Mouse (Mus musculus): Measurements from ENCODE around the gene Pnma1. TPM values are rescaled to one million over a fixed set of nuclear protein-coding genes. Genes with fewer than 3 reads are reported as not detected.

Gene Pnma1
- polyA plus RNA-seq, 1 experiment from 2014 or later = 1.9 TPM

DNA sequence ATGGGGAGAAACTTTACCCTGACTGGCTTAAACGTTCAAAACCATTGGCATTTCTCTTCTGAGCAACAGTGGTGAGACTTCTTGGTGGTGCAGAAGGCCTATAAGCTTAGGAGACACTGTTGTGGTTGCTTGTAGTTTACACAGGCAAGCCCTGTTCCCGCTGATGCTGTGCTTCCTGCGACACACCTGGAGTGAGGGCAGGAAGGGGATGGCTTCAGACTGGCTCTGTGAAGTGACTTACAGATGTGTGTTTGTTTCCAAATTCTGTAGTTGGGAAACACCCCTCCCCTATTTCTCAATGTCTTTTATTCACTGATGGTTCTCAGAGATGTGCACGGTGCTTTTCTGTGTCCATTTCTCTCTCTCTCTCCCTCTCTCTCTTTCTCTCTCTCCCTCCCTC is 8.2 kb downstream of the Pnma1 start:
- Histone ChIP-seq H3K9me3 (ENCODE audit: low read length) (no peaks in the 10 kb centered on the region), H3K9ac (replicated peaks; ENCODE audit: low read depth) (no peak overlapping the region), H3K36me3 (ENCODE audit: insufficient read depth, low read length) (0 out of 2 replicates have a peak, but pooled peaks cover 4% of the 10 kb centered on the region), H3K27ac (ENCODE audit: low read length) (no peak overlapping the region), H3K27me3 (replicated peaks; ENCODE audit: insufficient read depth, low read length) (no peaks in the 10 kb centered on the region), H3K4me2 (replicated peaks; ENCODE audit: low read depth, low read length) (no peak overlapping the region), H3K4me1 (ENCODE audit: insufficient read depth, low read depth, low read length) (no peaks in the 10 kb centered on the region), H3K4me3 (ENCODE audit: low read depth, low read length) (no peak overlapping the region)
- no peak for DNase-seq (ENCODE audit: low spot score)
- WGBS = 61% methylated on average over 4 of the region's 4 CpGs
- ATAC-seq = no peak
- TF ChIP-seq EP300 (IDR thresholded peaks at IDR 0.05) = no peak
- no peak for TF ChIP-seq CTCF (IDR thresholded peaks at IDR 0.05)

GRCm38 (mm10) chr12:84137131-84137530 is 11.2 kb downstream of the Pnma1 start:
- no peaks in the 10 kb centered on the region for H3K4me1 ChIP-seq (ENCODE audit: insufficient read depth, low read depth, low read length)
- DNase-seq (ENCODE audit: low spot score) (no peak), ATAC-seq (no peak)
- no peak overlapping the region for H3K9ac ChIP-seq (replicated peaks; ENCODE audit: low read depth)
- no peak overlapping the region for H3K4me2 ChIP-seq (replicated peaks; ENCODE audit: low read depth, low read length)
- no peak overlapping the region for H3K4me3 ChIP-seq (ENCODE audit: low read depth, low read length)
- no peak overlapping the region for H3K27ac ChIP-seq (ENCODE audit: low read length)
- no peaks in the 10 kb centered on the region for H3K9me3 ChIP-seq (ENCODE audit: low read length)
- TF ChIP-seq EP300 (IDR thresholded peaks at IDR 0.05) (no peak), CTCF (IDR thresholded peaks at IDR 0.05) (no peak)
- no peaks in the 10 kb centered on the region for H3K27me3 ChIP-seq (replicated peaks; ENCODE audit: insufficient read depth, low read length)
- 0 out of 2 replicates have a peak, but pooled peaks cover 4% of the 10 kb centered on the region for H3K36me3 ChIP-seq (ENCODE audit: insufficient read depth, low read length)
- 89% methylated on average over 7 of the region's 7 CpGs for WGBS

- H3K27ac ChIP-seq (ENCODE audit: low read length) = no peak overlapping the region
- H3K9ac ChIP-seq (replicated peaks; ENCODE audit: low read depth) = no peak overlapping the region
- TF ChIP-seq EP300 (IDR thresholded peaks at IDR 0.05) (no peak), CTCF (IDR thresholded peaks at IDR 0.05) (peak; percentile 83)
- H3K36me3 ChIP-seq (ENCODE audit: insufficient read depth, low read length) = no peaks in the 10 kb centered on the region
- DNase-seq (ENCODE audit: low spot score) = peak; percentile 28
- no peaks in the 10 kb centered on the region for H3K27me3 ChIP-seq (replicated peaks; ENCODE audit: insufficient read depth, low read length)
- H3K4me2 ChIP-seq (replicated peaks; ENCODE audit: low read depth, low read length) = no peak overlapping the region
- ATAC-seq = no peak
- H3K4me1 ChIP-seq (ENCODE audit: insufficient read depth, low read depth, low read length) = no peaks in the 10 kb centered on the region
- H3K9me3 ChIP-seq (ENCODE audit: low read length) = no peaks in the 10 kb centered on the region
- no peak overlapping the region for H3K4me3 ChIP-seq (ENCODE audit: low read depth, low read length)
- WGBS = 56% methylated on average over 3 of the region's 3 CpGs
These were observed 16.0 kb downstream of the Pnma1 start for GRCm38 (mm10) chr12:84132265-84132664.

DNA sequence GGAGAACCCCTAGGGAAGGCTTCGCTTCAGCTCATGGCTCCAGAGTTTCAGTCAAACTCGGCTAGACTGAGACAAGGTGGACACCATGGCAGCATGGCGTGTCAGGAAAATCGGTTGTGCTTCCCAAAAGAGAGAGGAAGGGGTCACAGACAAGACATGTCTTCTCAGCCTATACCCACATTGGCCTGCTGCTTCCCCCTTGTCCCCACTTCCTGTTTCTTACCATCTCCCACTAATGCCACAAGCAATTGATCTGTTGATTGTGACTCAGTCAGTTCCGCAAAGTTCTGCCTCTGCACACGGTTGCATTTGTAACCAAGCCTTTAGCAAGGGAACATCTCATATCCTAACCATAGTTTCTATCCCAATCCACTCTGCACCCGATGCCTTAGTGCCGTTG is 18.4 kb downstream of the Pnma1 start:
- no peaks in the 10 kb centered on the region for H3K27me3 ChIP-seq (replicated peaks; ENCODE audit: insufficient read depth, low read length)
- H3K4me3 ChIP-seq (ENCODE audit: low read depth, low read length) = no peak overlapping the region
- H3K4me2 ChIP-seq (replicated peaks; ENCODE audit: low read depth, low read length) = no peak overlapping the region
- TF ChIP-seq EP300 (IDR thresholded peaks at IDR 0.05) (no peak), CTCF (IDR thresholded peaks at IDR 0.05) (no peak)
- H3K4me1 ChIP-seq (ENCODE audit: insufficient read depth, low read depth, low read length) = no peaks in the 10 kb centered on the region
- H3K9me3 ChIP-seq (ENCODE audit: low read length) = no peaks in the 10 kb centered on the region
- H3K36me3 ChIP-seq (ENCODE audit: insufficient read depth, low read length) = no peaks in the 10 kb centered on the region
- no peak overlapping the region for H3K27ac ChIP-seq (ENCODE audit: low read length)
- no peak overlapping the region for H3K9ac ChIP-seq (replicated peaks; ENCODE audit: low read depth)
- peak; percentile 16 for DNase-seq (ENCODE audit: low spot score)
- 84% methylated on average over 8 of the region's 8 CpGs for WGBS
- no peak for ATAC-seq

GRCm38 (mm10) chr12:84128576-84128975 is 19.7 kb downstream of the Pnma1 start:
- Histone ChIP-seq H3K27ac (ENCODE audit: low read length) (no peak overlapping the region), H3K36me3 (ENCODE audit: insufficient read depth, low read length) (no peaks in the 10 kb centered on the region), H3K9ac (replicated peaks; ENCODE audit: low read depth) (no peak overlapping the region), H3K4me3 (ENCODE audit: low read depth, low read length) (no peak overlapping the region), H3K4me2 (replicated peaks; ENCODE audit: low read depth, low read length) (no peak overlapping the region), H3K9me3 (ENCODE audit: low read length) (no peaks in the 10 kb centered on the region), H3K4me1 (ENCODE audit: insufficient read depth, low read depth, low read length) (no peaks in the 10 kb centered on the region), H3K27me3 (replicated peaks; ENCODE audit: insufficient read depth, low read length) (no peaks in the 10 kb centered on the region)
- ATAC-seq = no peak
- TF ChIP-seq CTCF (IDR thresholded peaks at IDR 0.05) (no peak), EP300 (IDR thresholded peaks at IDR 0.05) (no peak)
- WGBS = 88% methylated on average over 6 of the region's 6 CpGs
- DNase-seq (ENCODE audit: low spot score) = no peak

GRCm38 (mm10) chr12:84126899-84127298 is 21.4 kb downstream of the Pnma1 start:
- TF ChIP-seq CTCF (IDR thresholded peaks at IDR 0.05) (no peak), EP300 (IDR thresholded peaks at IDR 0.05) (no peak)
- H3K9ac ChIP-seq (replicated peaks; ENCODE audit: low read depth) = no peak overlapping the region
- ATAC-seq = no peak

DNA sequence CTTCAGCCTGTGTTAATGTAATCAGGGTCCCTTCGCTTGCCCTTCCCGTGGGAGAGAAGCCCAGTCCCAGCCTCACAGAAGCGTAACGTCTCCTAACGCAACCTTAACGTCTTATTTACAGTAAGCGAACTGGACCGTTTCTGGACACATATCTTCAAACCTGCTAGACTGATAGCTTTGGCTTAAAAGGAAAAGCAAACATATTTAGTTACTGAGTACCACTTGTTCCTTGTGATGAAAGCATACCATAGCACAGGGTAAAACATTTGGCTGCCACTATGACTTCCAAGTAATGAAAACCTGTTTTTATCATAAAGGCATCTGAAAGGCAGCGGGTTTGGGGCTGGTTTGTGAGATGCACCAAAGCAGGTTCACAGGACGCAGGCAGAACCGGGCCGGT is 22.4 kb downstream of the Pnma1 start:
- Histone ChIP-seq H3K4me3 (ENCODE audit: low read depth, low read length) (0 out of 2 replicates have a peak overlapping the region, but pooled peaks have one; percentile 2), H3K4me2 (replicated peaks; ENCODE audit: low read depth, low read length) (peak overlapping the region; percentile 35), H3K9me3 (ENCODE audit: low read length) (no peaks in the 10 kb centered on the region), H3K9ac (replicated peaks; ENCODE audit: low read depth) (no peak overlapping the region), H3K27ac (ENCODE audit: low read length) (peak overlapping the region; percentile 84), H3K4me1 (ENCODE audit: insufficient read depth, low read depth, low read length) (no peaks in the 10 kb centered on the region), H3K27me3 (replicated peaks; ENCODE audit: insufficient read depth, low read length) (no peaks in the 10 kb centered on the region), H3K36me3 (ENCODE audit: insufficient read depth, low read length) (no peaks in the 10 kb centered on the region)
- DNase-seq (ENCODE audit: low spot score) (peak; percentile 82), ATAC-seq (peak; percentile 92)
- 49% methylated on average over 12 of the region's 12 CpGs for WGBS
- TF ChIP-seq EP300 (IDR thresholded peaks at IDR 0.05) = peak; percentile 90
- TF ChIP-seq CTCF (IDR thresholded peaks at IDR 0.05) = no peak

More at GRCm38 (mm10) chr12:84126899-84127298, 21.4 kb downstream of the Pnma1 start:
- Histone ChIP-seq H3K27ac (ENCODE audit: low read length) (peak overlapping the region; percentile 47; the same call in 1 of the 2 replicates), H3K4me1 (ENCODE audit: insufficient read depth, low read depth, low read length) (no peaks in the 10 kb centered on the region), H3K9me3 (ENCODE audit: low read length) (no peaks in the 10 kb centered on the region), H3K4me3 (ENCODE audit: low read depth, low read length) (no peak overlapping the region), H3K27me3 (replicated peaks; ENCODE audit: insufficient read depth, low read length) (no peaks in the 10 kb centered on the region), H3K36me3 (ENCODE audit: insufficient read depth, low read length) (no peaks in the 10 kb centered on the region), H3K4me2 (replicated peaks; ENCODE audit: low read depth, low read length) (no peak overlapping the region)
- WGBS = 73% methylated on average over 2 of the region's 2 CpGs
- DNase-seq (ENCODE audit: low spot score) = no peak
